Mouse (Mus musculus): Measurements from ENCODE around the gene Acvrl1.

Gene Acvrl1

DNA sequence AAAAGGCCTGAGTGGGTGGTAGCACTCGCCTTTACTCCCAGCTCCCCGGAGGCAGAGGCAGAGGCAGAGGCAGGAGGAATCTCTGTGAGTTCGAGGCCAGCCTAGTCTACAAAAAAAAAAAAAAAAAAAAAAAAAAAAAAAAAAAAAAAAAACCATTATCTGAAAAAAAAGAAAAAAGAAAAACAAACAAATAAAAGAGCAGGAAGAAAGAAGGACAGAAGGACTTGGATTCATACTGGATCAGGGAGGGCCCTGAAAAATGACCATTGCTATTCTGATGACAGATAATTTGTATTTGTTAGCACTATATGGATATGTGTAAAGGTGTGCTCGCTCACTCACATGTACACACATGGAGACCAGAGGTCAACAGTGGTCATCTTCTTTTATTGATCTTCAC lies 43.0 kb downstream of the Acvrl1 start:
- DNase-seq = no peak

DNA sequence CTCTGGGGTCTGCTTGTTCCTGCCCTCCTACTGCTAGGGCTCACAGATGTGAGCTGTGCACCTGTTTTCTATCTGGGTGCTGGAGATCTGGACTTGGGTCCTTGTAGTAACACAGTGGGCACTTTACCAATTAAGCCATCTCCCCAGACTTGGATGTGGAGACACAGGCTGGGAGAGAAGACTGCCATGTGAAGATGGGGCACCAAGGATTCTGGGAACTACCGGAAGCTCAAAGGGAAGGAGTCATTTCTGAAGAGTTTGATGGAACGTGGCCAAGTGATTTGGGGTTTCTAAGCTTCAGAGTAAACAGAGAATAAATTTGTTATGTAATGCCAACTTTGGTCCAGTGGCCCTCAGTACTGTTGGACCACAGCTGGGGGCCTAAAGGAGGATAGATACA lies 43.7 kb downstream of the Acvrl1 start:
- no peak for DNase-seq

DNA sequence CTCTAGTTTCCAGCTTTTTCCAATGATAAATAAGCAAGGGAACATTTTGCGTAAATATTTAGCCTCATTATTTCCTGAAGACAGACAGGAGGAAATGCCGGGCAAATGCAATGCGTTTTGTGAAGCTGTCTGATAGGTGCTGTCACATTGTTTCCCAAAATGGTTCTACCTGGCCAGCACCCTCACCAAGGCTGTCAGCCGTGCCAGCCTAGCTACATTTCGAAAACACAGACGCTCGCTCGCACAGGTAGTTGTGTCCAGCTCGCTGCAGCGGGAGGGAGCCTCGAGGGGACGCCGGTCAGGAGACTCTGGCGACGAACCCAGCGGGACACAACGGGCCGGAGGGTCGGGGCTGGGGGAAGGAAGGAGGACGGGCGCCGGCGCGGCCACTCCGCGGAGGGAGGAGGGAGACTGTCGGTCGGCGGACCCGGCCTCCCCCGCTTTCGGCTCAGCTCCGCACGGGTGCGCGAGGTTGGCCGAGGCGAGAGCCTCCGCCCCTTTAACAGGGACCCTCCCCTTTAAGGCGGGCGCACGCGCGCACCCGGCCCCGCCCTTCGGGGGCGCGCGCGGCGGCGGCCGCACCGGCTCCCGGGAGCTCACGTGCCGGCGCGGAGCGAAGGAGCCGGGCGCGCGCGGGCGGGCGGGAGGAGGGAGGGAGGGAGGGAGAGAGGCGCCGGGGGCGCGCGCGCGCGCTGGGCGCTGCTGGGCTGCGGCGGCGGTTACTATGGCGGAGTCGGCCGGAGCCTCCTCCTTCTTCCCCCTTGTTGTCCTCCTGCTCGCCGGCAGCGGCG lies 45.3 kb downstream of the Acvrl1 start, which contains the start of gene Acvr1b:
Gene Acvr1b (plus strand): TSS at position 647 of the 791 bp plus-strand sequence.
- peak; percentile 91 to 93 for DNase-seq

DNA sequence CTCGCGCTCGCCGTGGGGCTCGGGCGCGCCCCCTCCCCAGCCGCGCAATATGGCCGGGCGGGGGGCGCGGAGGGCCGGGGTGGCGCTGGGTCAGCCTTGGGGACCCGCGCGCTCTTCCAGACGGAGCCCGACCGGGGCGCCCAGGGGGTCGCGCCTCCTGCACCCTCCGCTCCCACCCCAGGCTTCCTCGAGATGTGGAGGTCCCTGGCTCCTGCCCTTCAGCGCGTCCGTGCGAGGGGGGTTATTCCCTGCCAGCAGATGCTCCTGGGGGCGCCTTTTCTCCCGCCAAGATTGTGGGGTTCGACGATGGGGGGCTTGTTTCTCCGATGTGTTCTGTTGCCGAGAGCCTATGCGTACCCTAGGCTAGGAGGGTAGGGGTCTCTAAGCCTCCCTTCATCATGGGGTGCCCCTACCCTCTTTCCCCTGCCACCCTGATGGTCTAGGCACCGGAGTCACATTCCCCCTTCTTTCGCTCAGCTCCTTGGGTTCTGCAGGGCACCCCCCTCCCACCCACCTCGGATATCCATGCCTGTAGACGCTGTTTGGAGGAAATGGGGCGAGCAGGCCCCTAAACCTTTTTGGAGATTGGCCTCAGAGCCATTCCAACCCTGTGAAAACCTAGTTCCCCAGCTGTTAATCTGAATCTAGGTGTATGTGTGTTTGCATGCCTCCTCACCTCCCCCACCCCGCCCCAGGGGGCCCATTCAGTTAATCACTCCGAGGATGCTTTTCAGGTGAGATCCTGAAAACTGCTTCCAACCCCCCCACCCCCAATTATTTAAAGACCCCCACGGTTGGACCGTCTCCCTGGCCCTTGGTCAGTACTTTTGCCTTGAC lies 46.2 kb downstream of the Acvrl1 start:
- DNase-seq = peak in 1 of 2 experiments; percentile 53

DNA sequence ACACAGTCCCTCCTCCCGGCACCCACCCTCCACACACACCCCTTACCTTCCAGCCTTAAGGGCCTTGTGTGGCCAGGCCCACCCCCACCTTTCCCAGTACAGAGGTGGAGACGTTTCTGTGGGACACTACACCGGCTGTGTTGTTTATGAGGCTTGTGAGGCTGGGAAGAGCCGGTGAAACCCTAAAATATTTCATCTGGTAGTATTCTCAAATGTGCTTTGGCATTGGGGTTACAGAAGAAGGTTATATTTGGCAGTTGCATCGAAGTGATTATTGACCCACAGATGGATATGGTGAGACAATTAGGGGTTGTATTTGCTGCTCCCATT lies 46.8 kb downstream of the Acvrl1 start:
- DNase-seq = no peak

DNA sequence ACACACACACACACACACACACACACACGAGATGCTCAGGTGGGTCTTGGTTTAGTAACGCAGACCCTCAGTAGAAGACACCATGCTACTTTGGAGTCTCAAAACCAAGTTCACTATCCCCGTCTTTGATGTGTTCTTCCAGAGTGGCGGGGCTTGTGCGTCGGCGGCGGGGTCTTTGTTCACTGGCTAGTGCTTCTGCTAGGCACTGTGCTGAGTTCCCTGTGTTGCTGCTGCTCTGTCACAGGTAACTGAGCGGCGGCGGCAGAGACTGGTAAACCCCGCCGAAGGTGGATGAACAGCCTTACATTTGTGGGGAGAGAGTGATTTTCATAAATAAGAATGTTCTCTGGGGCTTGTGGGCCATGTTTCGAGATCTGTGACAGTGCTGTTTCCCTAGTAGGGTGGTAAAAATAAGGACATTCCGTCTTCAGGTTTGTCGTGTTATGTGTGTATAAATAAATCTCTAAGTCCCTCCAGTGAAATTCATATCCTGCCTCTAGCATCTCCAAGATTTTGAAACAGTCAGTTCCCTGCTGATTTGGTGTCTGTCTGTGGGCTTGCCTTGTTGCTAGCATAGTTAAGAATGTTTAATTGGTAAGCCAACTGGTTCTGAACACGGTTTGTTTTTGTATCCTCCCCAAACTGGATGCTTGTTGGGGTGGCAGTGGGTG lies 47.4 kb downstream of the Acvrl1 start:
- peak in 1 of 2 experiments; percentile 42 for DNase-seq

DNA sequence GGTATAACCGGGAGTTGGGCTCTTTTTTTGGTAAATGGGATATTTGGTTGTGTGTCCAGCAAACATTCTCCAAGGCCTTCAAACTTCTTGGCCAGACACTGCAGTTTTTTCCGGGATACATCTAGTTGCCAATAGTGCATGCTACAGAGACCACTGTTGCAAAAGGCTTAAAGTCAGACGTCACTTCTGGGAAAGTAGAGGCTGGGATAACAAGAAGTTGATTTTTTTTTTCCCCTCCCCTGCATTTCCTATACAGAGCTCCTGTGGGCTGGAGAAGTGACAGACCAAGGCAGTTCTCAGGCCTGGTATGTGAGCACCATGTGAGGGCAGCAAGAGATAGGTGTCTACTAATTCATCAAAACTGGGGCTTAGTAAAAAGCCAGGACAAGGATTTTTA lies 48.0 kb downstream of the Acvrl1 start:
- no peak for DNase-seq

DNA sequence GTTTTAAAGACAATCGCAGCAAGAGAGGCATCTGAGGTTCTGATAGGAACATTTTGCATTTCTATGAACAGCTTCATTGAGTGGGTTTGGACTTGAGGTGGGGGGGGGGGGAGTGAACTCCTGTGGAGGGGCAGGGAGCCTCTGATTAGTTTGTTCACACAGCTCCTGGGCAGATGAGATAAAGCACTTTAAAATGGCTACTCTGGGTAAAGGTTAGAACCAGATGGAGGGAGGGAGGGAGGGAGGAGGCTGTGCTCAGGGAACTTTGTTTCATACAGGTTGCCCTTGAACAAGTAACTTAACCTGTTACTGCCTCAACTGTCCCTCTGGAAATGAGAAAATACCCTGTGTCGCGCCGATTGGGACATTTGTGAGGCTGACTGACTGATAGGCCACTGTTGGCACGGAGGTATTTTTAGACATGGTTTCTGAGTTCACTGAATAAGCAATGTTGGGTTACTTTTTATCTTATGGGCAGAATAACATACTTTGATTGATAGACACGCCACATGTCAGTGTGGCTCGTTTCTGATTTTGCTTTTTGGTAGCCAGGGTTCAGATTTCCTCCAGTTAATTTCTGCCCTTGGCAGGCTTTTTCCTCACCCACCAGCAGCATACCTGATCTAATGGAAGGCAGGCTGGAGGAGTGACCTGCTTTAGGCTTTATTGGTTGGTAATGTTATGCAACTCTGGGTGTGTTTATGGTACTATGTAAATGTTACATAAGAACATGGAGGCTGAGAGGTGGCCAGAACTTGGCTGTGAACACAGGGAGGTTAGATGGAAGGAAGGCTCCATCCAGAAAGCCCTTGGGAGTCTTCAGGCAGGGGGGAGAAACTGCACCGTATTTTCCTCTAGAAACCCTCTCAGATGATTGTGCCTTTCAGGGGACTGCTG lies 48.7 kb downstream of the Acvrl1 start:
- peak in 1 of 2 experiments; percentile 18 for DNase-seq

DNA sequence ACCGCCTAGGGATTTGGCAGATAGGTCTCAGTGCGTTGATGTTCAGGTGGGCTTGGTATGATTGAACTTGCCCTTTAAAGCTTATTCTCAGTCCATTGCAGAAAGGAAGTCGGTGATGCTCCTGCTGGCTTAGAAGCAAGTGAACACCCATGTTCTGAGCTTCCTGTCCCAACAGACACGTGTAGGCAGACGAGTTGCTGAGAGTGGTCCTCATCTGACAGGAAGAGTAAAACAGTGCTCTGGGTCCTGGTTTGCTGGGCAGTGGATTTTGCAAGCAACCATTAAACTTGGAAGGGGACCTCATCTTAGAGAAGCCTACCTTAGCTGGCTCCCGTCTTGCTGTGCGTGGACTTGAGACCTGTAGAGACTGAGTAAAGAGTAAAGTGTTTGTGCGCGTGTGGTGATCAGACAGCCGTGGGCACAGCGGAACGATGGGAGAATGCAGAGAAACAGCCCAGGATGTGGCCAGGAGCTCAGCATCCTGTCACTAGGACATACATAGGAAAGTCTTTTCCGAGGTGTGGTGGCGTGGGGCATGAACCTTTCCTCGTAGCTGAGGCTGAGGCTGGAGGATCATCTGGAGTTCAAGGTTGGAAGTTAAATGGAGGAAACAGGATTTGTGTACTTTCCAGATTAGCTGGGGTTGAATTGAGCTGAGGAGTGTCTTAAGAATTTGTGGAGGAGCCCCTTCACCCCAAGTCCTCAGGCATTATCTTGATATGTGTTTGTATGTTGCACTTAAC lies 52.2 kb downstream of the Acvrl1 start:
- DNase-seq = peak in 1 of 2 experiments; percentile 32

DNA sequence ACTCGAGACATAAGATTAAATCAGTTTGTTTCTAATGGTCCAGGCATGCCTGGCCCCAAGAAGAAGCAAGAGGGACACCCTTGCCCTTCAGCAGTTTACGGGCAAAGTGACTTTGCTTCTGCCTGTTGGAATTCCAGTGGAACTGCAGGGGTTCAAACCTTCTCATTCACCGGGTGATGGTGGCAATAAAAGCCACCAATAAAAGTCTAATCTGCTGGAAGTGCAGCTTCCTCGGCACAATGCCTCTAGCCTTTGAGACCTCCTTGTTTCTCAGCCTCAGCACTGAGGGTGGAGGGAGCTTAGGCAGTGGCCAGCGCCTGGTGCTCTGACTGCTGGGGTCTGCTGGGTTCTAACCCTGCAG lies 52.8 kb downstream of the Acvrl1 start:
- DNase-seq = peak in 1 of 2 experiments; percentile 16

DNA sequence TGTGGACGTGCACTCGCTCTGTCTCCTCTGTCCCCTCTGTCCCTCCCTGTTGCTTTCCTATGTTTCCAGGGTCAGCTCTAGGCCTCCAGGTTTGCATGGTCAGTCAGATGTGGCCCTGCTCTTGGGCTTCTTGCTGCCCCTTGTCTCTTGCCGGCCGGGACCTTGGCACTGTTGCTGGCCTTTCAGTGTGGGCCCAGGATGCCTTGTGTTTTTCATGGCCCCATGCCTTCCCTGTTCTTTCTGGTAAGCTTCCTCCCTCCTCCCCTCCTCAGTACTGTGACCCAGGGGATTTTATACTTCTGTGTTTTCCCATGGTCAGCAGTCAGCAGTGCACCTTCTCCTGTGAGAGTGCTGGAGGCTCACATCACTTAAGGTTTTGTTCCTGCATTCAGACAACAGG lies 53.2 kb downstream of the Acvrl1 start:
- DNase-seq = peak; percentile 56 to 68

DNA sequence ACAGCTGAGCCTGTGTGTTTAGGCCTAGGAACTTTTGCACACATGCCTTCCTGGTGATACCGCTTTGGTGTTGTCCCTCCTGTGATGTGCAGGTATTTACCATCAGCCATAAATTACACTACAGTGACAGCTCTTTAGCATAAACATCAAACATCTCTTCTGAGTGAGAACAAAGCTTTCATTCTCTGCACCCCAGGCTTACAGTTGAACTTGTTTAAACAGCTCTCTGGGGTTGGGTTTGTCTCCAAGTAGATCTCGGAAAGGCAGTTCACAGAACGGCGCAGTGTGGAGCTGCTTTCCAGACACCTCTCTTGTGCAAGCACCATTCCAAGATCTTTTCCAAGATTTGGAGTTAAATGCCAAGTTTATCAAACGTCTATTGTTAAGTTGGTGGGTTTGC lies 54.4 kb downstream of the Acvrl1 start:
- no peak for DNase-seq

DNA sequence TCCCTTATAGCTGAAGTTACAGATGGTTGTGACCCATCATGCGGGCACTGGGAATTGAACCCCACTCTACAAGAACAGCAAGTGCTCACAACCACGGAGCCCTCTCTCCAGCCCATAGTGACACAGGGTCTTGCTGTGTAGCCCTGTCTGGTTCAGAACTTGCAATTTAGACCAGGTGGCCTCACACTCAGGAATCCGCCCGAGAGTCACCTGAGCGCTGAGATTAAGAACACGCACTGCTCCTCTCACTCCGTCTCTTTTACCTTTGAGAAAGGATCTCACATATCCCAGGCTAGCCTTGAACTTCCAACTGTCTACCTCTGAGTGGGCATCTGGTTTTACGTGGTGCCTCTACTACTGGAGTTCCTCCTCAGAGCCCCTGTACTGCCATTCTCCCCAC lies 56.0 kb downstream of the Acvrl1 start:
- DNase-seq = no peak

DNA sequence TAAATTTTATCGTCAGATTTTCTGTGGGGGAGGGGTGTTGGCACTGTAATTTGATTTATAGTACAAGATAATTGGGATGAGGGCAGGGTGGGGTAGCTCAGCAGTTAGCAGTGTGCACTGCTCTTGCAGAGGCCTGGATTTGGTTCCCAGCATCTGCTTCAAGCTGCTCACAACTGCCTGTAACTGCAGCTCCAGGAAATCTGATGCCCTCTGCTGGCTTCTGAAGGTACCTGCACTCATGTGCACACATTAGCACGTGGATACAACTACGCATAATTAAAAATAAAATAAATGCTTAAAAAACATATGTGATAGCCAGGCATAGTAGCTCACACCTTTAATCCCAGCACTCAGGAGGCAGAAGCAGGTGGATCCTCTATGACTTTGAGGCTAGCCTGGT lies 57.2 kb downstream of the Acvrl1 start:
- DNase-seq = no peak

DNA sequence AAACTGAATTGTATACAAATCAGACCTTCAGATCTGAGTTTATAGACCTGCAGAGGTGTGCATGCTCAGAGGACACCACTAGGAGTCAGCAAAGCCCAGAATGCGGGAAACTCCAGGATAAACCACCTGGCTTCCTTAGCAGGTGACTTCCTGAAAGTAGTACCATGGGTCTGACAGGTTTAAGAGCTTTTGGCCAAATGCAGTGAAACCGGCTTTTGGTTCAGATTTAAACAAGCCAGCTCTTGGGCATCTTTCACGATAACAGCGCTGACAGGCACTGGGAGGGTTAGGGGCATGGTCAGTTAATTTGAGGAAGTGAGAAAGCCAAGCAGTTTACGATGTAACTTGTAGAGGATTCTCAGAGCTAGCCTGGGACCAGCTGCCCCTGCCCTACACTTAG lies 59.6 kb downstream of the Acvrl1 start:
- peak in 1 of 2 experiments; percentile 60 for DNase-seq

DNA sequence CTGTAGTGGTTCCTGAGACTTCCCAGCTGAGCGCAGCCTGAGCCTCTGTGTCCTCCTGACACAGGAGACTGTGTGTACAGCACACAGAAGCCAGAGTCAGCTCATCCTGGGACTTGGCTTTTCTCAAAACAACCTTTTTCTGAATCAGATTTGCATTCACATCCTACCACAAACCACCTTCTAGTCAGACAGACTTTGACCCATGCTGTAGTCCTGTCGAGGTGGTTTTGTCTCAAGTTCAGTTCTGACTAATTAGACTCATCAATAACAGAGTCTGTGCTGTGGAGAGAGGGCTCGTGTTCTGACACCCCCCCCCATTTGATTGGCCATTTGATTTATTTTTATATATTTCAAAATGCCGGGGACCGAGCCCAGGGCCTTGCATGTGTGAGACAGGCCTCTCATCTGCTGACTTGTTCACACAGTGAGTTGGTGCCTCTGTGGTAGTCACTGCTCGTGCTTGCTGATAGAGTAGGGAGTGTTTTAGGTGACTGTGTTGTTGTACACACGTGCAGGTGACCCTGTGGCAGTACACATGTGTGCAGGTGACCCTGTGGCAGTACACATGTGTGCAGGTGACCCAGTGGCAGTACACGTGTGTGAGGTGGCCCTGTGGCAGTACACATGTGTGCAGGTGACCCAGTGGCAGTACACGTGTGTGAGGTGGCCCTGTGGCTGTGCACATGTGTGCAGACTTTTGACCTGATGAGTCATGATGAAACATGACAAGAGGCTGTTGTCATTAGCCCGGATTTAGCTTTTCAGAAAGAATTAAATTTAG lies 61.8 kb downstream of the Acvrl1 start:
- DNase-seq = peak in 1 of 2 experiments; percentile 13

DNA sequence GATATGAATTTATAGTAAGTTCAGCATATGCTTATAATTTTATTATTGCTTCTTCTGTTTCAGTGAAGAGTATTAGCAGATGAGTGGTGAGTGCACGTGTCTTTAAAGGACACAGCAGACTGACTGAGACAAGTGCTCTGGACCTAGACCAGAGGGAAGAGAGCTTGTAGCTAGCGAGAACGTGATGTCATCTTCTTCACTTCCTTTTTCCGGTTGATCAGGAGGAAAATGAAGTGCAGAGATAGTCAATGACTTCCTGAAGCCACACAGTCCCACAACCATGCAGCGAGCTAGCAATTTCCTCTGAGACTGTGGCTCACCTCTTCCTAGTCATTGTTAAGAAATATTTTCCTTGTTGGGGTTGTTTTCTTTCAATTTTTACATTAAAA lies 62.4 kb downstream of the Acvrl1 start:
- no peak for DNase-seq

DNA sequence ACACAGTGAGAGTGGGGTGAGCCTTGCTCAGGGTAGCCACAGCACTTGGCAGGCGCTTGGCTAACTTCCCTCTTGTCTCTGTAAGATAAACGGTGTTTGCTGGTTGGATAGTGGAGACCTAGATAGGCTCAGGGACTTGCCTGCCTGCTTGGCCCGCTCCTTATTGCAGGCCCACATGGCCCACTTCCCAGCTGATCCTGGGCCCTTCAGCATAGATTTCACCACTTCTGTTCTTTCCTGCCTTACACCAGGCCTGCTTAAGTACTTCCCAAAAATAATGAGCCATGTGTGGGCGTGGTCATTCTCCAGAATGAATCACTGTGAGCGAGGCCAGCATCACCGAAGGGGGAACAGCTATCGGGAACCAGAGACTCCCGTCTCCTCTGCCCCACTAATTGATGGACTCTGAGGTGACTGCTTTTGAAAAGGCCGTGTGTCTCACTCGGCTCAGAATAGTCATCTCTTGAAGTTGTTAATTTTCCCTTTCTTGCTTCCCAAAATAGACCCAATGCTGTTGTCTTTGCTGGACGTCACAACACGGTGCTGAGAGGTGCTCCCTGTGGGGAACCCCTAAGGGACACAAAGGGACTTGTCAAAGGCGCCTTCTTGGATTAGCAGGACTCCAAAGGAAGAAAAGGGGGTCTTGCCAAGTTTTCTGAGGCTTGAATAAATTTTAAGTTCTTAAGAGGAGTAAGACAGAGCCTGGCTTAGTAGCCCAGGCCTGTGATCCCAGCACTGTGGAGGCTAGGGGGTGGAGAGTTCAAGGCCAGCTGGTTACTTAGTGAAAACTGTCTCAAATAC lies 63.3 kb downstream of the Acvrl1 start:
- peak in 1 of 2 experiments; percentile 43 for DNase-seq

DNA sequence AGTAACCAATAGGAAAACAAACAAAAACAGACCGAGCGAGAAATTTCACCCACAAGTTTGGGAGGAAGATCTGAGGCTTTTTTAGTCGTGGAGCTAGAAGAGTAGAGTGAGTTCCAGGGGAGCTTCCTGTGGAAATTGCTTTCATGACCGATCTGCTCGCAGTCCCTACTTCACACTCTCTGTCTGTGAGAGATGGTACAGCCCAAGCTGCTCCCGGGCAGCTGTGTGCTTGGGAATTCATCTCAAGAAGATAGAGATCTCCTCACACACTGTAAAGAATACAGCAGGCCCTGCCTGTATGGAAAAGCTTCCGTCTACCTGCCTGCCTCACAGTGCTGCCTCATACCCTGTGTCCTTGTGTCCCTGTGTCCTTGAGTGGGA lies 63.9 kb downstream of the Acvrl1 start:
- no peak for DNase-seq

DNA sequence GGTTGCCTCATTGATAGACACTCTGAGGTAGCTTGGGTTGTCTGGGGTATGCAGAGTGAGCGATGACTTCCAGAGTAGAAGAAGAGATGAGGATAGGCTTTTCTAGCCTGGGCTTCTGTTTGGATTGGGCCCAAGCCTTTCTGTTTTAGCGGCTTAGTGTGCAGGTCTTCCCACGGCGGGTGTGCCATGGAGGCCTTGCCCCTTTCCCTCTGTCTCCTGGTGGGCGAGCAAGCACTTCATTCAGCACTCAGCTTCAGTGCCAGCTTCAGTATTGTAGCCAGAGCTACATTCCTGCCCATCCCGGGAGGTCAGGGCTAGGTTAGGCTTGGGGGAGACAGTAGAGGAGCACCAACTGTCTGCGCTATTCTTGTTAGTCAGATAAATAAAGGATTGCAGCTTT lies 64.3 kb downstream of the Acvrl1 start:
- DNase-seq = no peak
